Mouse (Mus musculus) liver, embryonic 12.5 days (tissue): ENCODE data around the gene Gm9903. TPM values are rescaled to one million over a fixed set of nuclear protein-coding genes. Genes with fewer than 3 reads are reported as not detected.

Experiments used
- ATAC-seq: fragments of 200-750 bp; cut with Nextera tagmentation; 2 replicates; pipeline ENCODE4 v1.8.0; 2017; ENCODE audit warnings: moderate number of reproducible peaks, mild to moderate bottlenecking, moderate library complexity
- H3K27ac ChIP-seq: fragments of 300-500 bp; sonication (generic); 2 replicates; pipeline ENCODE4 v1.5.1; 2016; ENCODE audit warnings: mild to moderate bottlenecking
- H3K27me3 ChIP-seq: fragments of 300-500 bp; sonication (generic); replicated peaks from 2 replicates; pipeline ENCODE4 v1.6.1; 2016; ENCODE audit warnings: mild to moderate bottlenecking, moderate library complexity
- H3K36me3 ChIP-seq: fragments of 300-500 bp; sonication (generic); 2 replicates; pipeline ENCODE4 v1.6.1; 2016; ENCODE audit warnings: mild to moderate bottlenecking, moderate library complexity
- H3K4me1 ChIP-seq: fragments of 300-500 bp; sonication (generic); 2 replicates; pipeline ENCODE4 v1.6.1; 2016
- H3K4me2 ChIP-seq: fragments of 300-500 bp; sonication (generic); 2 replicates; pipeline ENCODE4 v1.6.1; 2016; ENCODE audit warnings: mild to moderate bottlenecking, moderate library complexity
- H3K4me3 ChIP-seq: fragments of 300-500 bp; sonication (generic); 2 replicates; pipeline ENCODE4 v1.5.1; 2016; ENCODE audit warnings: mild to moderate bottlenecking, moderate library complexity
- H3K9ac ChIP-seq: fragments of 300-500 bp; sonication (generic); 2 replicates; pipeline ENCODE4 v1.6.1; 2016; ENCODE audit warnings: mild to moderate bottlenecking, moderate library complexity
- H3K9me3 ChIP-seq: fragments of 300-500 bp; sonication (generic); replicated peaks from 2 replicates; pipeline ENCODE4 v1.6.1; 2016; ENCODE audit warnings: mild to moderate bottlenecking, moderate library complexity
- WGBS: fragments of 180-500 bp; shearing (Covaris S2); methylation state at CpG from one replicate; pipeline ENCODE4 v1.1.7; 2016; ENCODE audit not compliant: insufficient replicate concordance; 5-methylcytosine and 5-hydroxymethylcytosine counted together
- polyA plus RNA-seq: library from polyadenylated mRNA; unstranded; fragments of >200 nt; fragmentation: Nextera tagmentation; extraction: Ambion mirVana; gene quantifications from 2 replicates; pipeline ENCODE4 v1.2.1, GENCODE M21; 2016

Gm9903 gene
- polyA plus RNA-seq, result 0.11 and 0.19 TPM in 2 replicates

DNA sequence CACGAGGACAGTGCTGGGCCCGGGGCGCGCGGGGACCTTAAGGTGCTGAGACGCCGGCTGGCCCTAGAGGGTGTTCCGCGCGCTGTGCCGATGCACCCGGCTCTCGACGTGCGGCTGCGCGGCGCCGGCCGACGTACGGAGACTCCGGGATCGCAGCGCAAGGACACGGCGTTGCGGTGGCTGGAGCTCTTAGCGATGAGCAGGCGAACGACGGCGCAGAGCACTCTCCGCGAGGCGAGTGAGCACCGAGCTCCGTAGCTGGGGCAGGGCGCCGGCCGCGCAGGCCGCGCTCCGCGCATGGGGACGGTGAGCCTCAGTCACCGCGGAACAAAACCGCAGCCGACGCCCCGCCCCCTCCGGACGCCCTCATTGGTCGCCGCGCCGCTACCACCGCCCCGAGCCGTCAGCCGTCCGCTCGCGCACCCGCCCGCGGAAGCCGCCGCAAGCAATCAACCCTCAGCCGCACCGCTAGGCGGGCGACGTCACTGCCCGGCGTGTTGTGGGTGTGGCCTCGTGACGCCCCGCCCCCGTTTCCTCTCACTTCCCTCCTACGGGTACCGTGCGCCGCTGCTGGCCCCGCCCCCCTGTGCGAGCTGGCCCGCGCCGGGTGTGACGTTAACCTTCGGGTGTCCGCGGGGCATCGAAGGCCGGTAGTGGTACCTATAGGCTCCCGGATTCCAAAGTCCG, at the start of gene Gm9903, which contains the start of gene Fam53a:
Gene Gm9903 (plus strand): TSS at position 625 of the 687 bp plus-strand sequence.
Gene Fam53a (minus strand): TSS at position 335 of the 687 bp plus-strand sequence.
- H3K9ac ChIP-seq, result peak within 1 kb of the TSS; percentile 83
- peak; percentile 93 for ATAC-seq
- WGBS, result under 1% methylated on average over 88 of the region's 99 CpGs
- peaks cover 2% of the 10 kb centered on the region for H3K36me3 ChIP-seq
- no peaks in the 10 kb centered on the region for H3K27me3 ChIP-seq
- no peaks in the 10 kb centered on the region for H3K9me3 ChIP-seq
- peak within 1 kb of the TSS; percentile 74 for H3K4me3 ChIP-seq
- peaks cover 34% of the 10 kb centered on the region for H3K4me1 ChIP-seq
- H3K27ac ChIP-seq, result peak within 1 kb of the TSS; percentile 91
- peak within 1 kb of the TSS; percentile 97 for H3K4me2 ChIP-seq

DNA sequence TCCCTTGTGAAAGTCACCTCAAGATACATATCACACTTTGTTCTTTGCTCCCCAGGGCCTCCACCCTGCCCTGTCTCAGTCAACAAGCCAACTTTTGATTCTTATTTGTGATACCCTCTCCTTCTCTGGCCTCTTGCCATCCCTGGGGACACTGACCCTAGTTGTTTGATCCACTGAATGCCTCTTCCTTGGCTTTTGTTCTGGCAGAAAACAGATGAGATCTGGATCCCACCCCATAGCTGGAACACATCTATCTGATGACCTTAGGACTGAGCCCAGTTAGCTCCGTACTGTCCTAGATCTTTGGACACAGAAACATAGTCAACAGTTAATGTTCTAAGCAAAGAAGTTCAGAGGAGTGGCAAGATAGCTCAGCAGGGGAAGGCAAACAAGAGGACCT, 49.4 kb upstream of the Gm9903 start:
- H3K36me3 ChIP-seq, result no peaks in the 10 kb centered on the region
- H3K27ac ChIP-seq, result no peak overlapping the region
- 61% methylated on average over 1 of the region's 1 CpGs for WGBS
- no peak overlapping the region for H3K4me3 ChIP-seq
- no peaks in the 10 kb centered on the region; the same call in 1 of the 2 replicates for H3K27me3 ChIP-seq
- no peak for ATAC-seq
- no peak overlapping the region for H3K4me2 ChIP-seq
- no peaks in the 10 kb centered on the region for H3K9me3 ChIP-seq
- no peaks in the 10 kb centered on the region for H3K4me1 ChIP-seq
- no peak overlapping the region for H3K9ac ChIP-seq

DNA sequence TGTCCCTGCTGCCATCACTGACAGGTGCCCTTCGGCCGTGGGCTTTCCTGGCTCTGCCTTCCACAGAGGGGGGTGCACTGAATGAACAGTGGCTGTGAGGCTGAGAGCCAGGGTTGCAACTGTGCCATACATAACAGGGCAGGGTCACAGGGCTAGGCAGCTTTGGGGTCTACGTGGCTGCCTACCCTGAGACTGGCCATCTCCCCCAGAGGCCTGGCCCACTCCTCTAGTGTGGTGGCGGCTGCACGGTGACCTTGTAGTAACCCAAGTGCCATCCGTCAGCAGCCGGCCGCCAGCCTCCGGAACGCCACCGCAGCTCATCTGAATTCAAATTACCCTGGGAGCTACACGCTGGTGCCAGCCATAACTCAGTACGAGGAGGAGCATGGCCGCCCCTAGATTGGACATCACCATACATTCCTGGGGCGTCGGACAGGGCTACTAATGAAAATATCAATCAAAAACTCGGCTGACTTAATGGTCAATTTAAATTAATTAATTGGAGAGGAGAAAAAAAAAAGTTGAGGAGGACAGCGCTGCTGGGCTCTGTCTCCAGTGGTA, 42.1 kb upstream of the Gm9903 start:
- Histone ChIP-seq H3K4me1 (no peaks in the 10 kb centered on the region), H3K4me3 (no peak overlapping the region), H3K9me3 (no peaks in the 10 kb centered on the region), H3K4me2 (no peak overlapping the region), H3K36me3 (no peaks in the 10 kb centered on the region), H3K9ac (no peak overlapping the region), H3K27ac (no peak overlapping the region), H3K27me3 (peaks cover 3% of the 10 kb centered on the region; the same call in 1 of the 2 replicates)
- WGBS, result 74% methylated on average over 18 of the region's 18 CpGs
- ATAC-seq, result no peak

DNA sequence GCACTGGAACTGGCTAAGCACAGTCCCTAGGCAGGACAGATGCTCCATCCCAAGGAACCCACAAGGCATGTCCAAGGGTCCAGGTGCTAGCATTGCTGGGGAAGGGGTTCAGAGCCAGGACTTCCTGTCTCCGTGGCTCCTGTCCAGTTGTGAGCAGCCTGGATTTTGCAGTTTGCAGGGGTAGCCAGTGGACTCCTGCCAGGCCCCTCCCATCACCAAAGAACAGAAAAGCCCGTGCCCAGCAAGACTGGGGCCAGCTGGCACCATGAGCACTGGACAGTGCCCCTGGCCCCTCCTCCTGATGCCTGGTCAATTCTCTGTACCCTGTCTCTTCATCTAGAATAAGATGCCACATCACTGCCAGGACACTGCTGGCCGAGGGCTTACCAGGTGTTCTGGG, 41.7 kb upstream of the Gm9903 start:
- peaks cover 3% of the 10 kb centered on the region; the same call in 1 of the 2 replicates for H3K27me3 ChIP-seq
- no peak overlapping the region for H3K4me2 ChIP-seq
- no peaks in the 10 kb centered on the region for H3K36me3 ChIP-seq
- H3K9ac ChIP-seq, result no peak overlapping the region
- no peak for ATAC-seq
- H3K4me1 ChIP-seq, result no peaks in the 10 kb centered on the region
- no peak overlapping the region for H3K27ac ChIP-seq
- WGBS, result 56% methylated on average over 3 of the region's 3 CpGs
- no peak overlapping the region for H3K4me3 ChIP-seq
- H3K9me3 ChIP-seq, result no peaks in the 10 kb centered on the region

DNA sequence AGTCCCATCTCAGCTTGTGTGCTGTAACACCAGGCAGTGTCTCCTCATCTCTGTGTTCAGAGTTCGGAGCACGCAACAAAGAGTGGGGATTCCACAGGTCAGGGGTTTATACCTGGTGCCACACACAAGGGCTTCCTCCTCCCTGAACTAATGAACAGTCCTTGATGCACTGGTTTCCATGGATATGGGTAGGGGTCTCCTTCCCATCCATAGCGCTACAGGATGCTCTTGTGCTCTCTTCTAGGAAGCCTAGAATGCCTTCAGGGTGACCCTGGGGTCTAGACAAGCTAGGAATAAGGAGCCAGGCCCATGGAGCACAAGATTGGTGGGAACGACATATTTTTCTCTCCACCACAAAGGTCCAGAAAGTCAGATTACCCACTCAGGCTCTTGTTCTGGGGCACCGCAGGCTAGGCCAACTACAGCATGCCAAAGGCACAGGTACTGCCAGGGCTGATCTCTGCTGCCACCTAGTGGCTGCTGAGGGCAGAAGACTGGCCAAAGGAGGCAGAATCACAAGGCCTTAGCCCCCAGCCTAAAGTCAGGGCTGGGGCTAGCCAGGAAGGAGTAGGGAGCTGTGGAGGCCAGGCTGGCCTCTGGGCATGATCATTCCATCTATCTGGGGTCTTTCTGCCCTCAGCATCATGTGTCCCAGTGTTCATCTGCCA, 40.4 kb upstream of the Gm9903 start:
- Histone ChIP-seq H3K9me3 (no peaks in the 10 kb centered on the region), H3K27ac (no peak overlapping the region), H3K27me3 (peaks cover 3% of the 10 kb centered on the region; the same call in 1 of the 2 replicates), H3K4me2 (no peak overlapping the region), H3K4me1 (no peaks in the 10 kb centered on the region), H3K36me3 (no peaks in the 10 kb centered on the region), H3K4me3 (no peak overlapping the region), H3K9ac (no peak overlapping the region)
- WGBS, result 56% methylated on average over 5 of the region's 5 CpGs
- ATAC-seq, result peak; percentile 63; the same call in 1 of the 2 replicates

DNA sequence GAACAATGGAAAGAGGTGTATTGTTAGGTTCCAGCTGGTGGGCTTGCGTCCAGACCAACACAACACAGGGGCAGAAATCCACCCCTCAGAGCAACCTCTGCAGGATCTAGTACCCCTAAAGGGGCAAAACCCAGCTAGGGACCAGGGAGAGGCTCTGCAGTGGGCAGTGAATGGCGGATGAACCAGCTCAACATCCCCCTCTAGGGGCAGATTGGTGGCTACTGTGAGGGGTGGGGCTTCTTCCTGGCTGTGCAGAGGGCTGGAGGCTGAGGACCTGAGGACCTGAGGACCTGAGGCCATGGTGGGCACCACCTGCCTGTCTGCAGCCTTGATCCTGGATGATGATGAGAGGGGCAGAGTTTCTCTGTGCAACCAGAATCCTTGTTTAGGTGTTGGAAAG, 36.1 kb upstream of the Gm9903 start:
- 29% methylated on average over 2 of the region's 2 CpGs for WGBS
- H3K4me2 ChIP-seq, result no peak overlapping the region
- ATAC-seq, result peak; percentile 27; the same call in 1 of the 2 replicates
- peaks cover 9% of the 10 kb centered on the region; the same call in 1 of the 2 replicates for H3K36me3 ChIP-seq
- no peaks in the 10 kb centered on the region for H3K4me1 ChIP-seq
- no peak overlapping the region for H3K9ac ChIP-seq
- H3K4me3 ChIP-seq, result no peak overlapping the region
- no peak overlapping the region for H3K27ac ChIP-seq
- 0 out of 2 replicates have a peak, but pooled peaks cover under 1% of the 10 kb centered on the region for H3K27me3 ChIP-seq
- no peaks in the 10 kb centered on the region for H3K9me3 ChIP-seq

DNA sequence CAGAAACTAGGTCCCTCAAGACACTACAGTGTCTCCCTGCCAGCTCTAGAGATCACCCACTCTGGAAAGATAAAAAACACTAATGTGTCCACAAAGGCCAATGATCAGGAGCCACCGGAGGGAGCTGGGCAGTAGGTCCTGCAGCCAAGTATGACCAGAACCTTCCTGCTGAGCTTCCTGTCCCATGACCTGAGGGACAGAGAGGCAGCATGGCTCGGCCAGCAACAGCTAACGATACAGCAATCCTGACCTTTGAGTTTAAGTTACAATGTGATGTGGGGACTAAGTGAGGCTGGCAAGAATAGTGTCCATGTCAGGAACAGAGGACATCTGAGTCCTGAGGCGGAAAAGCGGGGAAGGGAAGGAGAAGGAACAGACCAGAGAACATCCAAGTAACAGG, 24.4 kb upstream of the Gm9903 start:
- Histone ChIP-seq H3K9ac (no peak overlapping the region), H3K4me1 (no peaks in the 10 kb centered on the region), H3K27me3 (no peaks in the 10 kb centered on the region), H3K9me3 (no peaks in the 10 kb centered on the region), H3K4me3 (no peak overlapping the region), H3K36me3 (peaks cover 83% of the 10 kb centered on the region), H3K4me2 (no peak overlapping the region), H3K27ac (no peak overlapping the region)
- WGBS, result 77% methylated on average over 5 of the region's 5 CpGs
- ATAC-seq, result no peak

- ATAC-seq, result no peak
- peaks cover 83% of the 10 kb centered on the region for H3K36me3 ChIP-seq
- H3K9me3 ChIP-seq, result no peaks in the 10 kb centered on the region
Observed at GRCm38 (mm10) chr5:33606631-33607030, 23.1 kb upstream of the Gm9903 start.

DNA sequence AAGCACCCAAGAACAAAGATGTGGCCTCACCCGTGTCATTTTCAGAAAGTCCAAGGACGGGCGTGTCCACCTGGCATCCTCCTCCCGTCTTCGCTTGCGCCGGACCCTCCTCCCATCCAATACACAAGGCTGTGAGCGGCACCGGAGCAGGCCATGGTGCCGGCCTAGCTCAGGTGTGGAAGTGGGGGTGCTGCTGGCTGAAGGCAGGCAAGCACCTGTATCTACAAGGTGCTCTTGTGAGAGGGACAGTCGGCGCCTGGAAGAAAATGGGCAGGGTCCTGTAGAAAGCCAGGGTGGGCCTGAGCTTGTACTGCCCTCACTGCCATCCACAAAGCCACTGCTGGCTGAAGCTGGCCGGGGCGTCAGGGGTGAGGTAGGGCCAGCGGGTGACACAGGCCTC, 22.3 kb upstream of the Gm9903 start:
- no peaks in the 10 kb centered on the region for H3K27me3 ChIP-seq
- no peak overlapping the region for H3K4me3 ChIP-seq
- H3K27ac ChIP-seq, result no peak overlapping the region
- no peak overlapping the region for H3K4me2 ChIP-seq
- peaks cover 87% of the 10 kb centered on the region for H3K36me3 ChIP-seq
- 84% methylated on average over 15 of the region's 15 CpGs for WGBS
- H3K9ac ChIP-seq, result no peak overlapping the region
- H3K4me1 ChIP-seq, result no peaks in the 10 kb centered on the region
- H3K9me3 ChIP-seq, result no peaks in the 10 kb centered on the region
- no peak for ATAC-seq

More at GRCm38 (mm10) chr5:33606631-33607030, 23.1 kb upstream of the Gm9903 start:
- no peak overlapping the region for H3K4me2 ChIP-seq
- H3K9ac ChIP-seq, result no peak overlapping the region
- H3K27me3 ChIP-seq, result no peaks in the 10 kb centered on the region
- no peak overlapping the region for H3K4me3 ChIP-seq
- 82% methylated on average over 7 of the region's 7 CpGs for WGBS
- no peaks in the 10 kb centered on the region for H3K4me1 ChIP-seq
- no peak overlapping the region for H3K27ac ChIP-seq

DNA sequence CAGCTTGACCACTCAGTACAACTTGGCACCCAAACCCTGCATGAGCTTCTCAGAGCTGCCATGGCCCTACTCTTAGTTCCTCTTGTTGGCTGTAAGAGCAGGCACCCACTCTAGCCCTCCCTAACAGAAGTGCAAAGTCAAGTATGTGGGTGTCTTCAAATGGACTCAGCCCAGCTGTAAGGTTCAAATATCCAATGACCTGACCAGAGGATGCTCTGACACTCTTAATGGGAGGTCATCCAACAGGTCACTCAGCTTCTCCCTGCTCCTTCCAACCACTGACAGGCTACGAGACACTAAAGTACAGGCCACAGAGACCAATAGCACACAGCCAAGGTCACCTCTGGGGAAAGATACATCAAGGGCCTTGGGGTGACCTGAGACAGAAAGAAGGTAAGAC, 20.5 kb upstream of the Gm9903 start:
- peaks cover 87% of the 10 kb centered on the region for H3K36me3 ChIP-seq
- 74% methylated on average over 1 of the region's 1 CpGs for WGBS

GRCm38 (mm10) chr5:33611795-33612194, 17.9 kb upstream of the Gm9903 start:
- Histone ChIP-seq H3K27me3 (no peaks in the 10 kb centered on the region), H3K4me2 (no peak overlapping the region), H3K9ac (no peak overlapping the region), H3K9me3 (no peaks in the 10 kb centered on the region), H3K36me3 (peaks cover 76% of the 10 kb centered on the region), H3K27ac (no peak overlapping the region), H3K4me3 (no peak overlapping the region), H3K4me1 (no peaks in the 10 kb centered on the region)
- WGBS, result 77% methylated on average over 1 of the region's 1 CpGs
- no peak for ATAC-seq

More for the DNA sequence above, 20.5 kb upstream of the Gm9903 start:
- no peak overlapping the region for H3K9ac ChIP-seq
- H3K4me2 ChIP-seq, result no peak overlapping the region
- no peak for ATAC-seq
- no peaks in the 10 kb centered on the region for H3K27me3 ChIP-seq
- H3K9me3 ChIP-seq, result no peaks in the 10 kb centered on the region
- H3K4me1 ChIP-seq, result no peaks in the 10 kb centered on the region
- no peak overlapping the region for H3K4me3 ChIP-seq
- no peak overlapping the region for H3K27ac ChIP-seq

GRCm38 (mm10) chr5:33614391-33614790, 15.3 kb upstream of the Gm9903 start:
- H3K9ac ChIP-seq, result no peak overlapping the region

More at GRCm38 (mm10) chr5:33614391-33614790, 15.3 kb upstream of the Gm9903 start:
- Histone ChIP-seq H3K27me3 (no peaks in the 10 kb centered on the region), H3K9me3 (no peaks in the 10 kb centered on the region), H3K36me3 (peaks cover 50% of the 10 kb centered on the region), H3K4me3 (no peak overlapping the region), H3K4me2 (no peak overlapping the region), H3K27ac (no peak overlapping the region), H3K4me1 (no peaks in the 10 kb centered on the region)
- ATAC-seq, result no peak
- 78% methylated on average over 6 of the region's 6 CpGs for WGBS
